Mouse (Mus musculus): ENCODE measurements around the gene Krt13. TPM values are rescaled to one million over a fixed set of nuclear protein-coding genes. Genes with fewer than 3 reads are reported as not detected.

The Krt13 gene
- 0.57 TPM in 1 of 2 replicates, not detected in the other for polyA plus RNA-seq (2015; fragmentation: Nextera tagmentation; extraction: Ambion mirVana)

- Histone ChIP-seq H3K27ac (no peak within 1 kb of the TSS), H3K4me1 (replicated peaks) (no peaks in the 10 kb centered on the region), H3K4me3 (no peak within 1 kb of the TSS), H3K9me3 (no peaks in the 10 kb centered on the region), H3K36me3 (no peaks in the 10 kb centered on the region), H3K4me2 (no peak within 1 kb of the TSS), H3K27me3 (no peaks in the 10 kb centered on the region), H3K9ac (no peak within 1 kb of the TSS)
- 82% methylated on average over 3 of the region's 3 CpGs for WGBS
- ATAC-seq (ENCODE audit: low FRiP score): no peak
Observed at GRCm38 (mm10) chr11:100121466-100121865, at the start of gene Krt13. Gene Krt13 (minus strand): TSS chr11:100121566.

- no peak overlapping the region for H3K9ac ChIP-seq
- peaks cover 6% of the 10 kb centered on the region for H3K4me1 ChIP-seq (replicated peaks)
- no peaks in the 10 kb centered on the region for H3K27me3 ChIP-seq
- no peak overlapping the region for H3K4me2 ChIP-seq
- H3K36me3 ChIP-seq: no peaks in the 10 kb centered on the region
- no peak for ATAC-seq (ENCODE audit: low FRiP score)
- 35% methylated on average over 14 of the region's 14 CpGs for WGBS
- no peak overlapping the region for H3K27ac ChIP-seq
- no peaks in the 10 kb centered on the region for H3K9me3 ChIP-seq
- H3K4me3 ChIP-seq: no peak overlapping the region
Observed at GRCm38 (mm10) chr11:100168765-100169762, 47.7 kb upstream of the Krt13 start.

DNA sequence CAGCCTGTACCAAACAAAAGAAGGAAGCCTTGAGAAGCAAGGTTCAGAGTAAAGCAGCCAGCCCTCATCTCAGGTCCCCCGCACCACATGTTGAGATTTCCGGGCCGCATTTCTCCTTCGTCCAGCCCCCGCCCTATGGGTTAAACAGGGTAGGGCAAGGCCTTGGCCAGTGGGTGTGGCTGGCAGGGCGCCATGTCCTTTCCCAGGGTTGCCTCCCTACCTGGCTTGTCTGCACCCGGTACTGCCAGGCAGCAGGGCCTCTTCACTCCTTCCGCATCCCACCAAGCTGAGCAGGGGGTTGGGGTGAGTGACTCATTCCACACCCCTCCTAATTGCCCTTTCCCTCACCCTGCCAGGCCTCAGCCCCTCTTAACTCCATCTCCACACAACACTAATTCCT lies 46.7 kb upstream of the Krt13 start:
- Histone ChIP-seq H3K27ac (no peak overlapping the region), H3K36me3 (no peaks in the 10 kb centered on the region), H3K4me1 (replicated peaks) (peaks cover 6% of the 10 kb centered on the region), H3K4me3 (no peak overlapping the region), H3K9ac (no peak overlapping the region), H3K9me3 (no peaks in the 10 kb centered on the region), H3K27me3 (no peaks in the 10 kb centered on the region), H3K4me2 (no peak overlapping the region)
- WGBS: 79% methylated on average over 8 of the region's 8 CpGs
- no peak for ATAC-seq (ENCODE audit: low FRiP score)

- H3K4me2 ChIP-seq: no peak overlapping the region
- no peak for ATAC-seq (ENCODE audit: low FRiP score)
- H3K4me1 ChIP-seq (replicated peaks): peaks cover 6% of the 10 kb centered on the region
- WGBS: 61% methylated on average over 7 of the region's 7 CpGs
- no peaks in the 10 kb centered on the region for H3K36me3 ChIP-seq
- H3K9ac ChIP-seq: no peak overlapping the region
- no peaks in the 10 kb centered on the region for H3K27me3 ChIP-seq
- no peak overlapping the region for H3K4me3 ChIP-seq
- H3K27ac ChIP-seq: no peak overlapping the region
- H3K9me3 ChIP-seq: no peaks in the 10 kb centered on the region
Observed at GRCm38 (mm10) chr11:100164392-100164791, 43.0 kb upstream of the Krt13 start.

- no peak for ATAC-seq (ENCODE audit: low FRiP score)
- Histone ChIP-seq H3K4me3 (no peak overlapping the region), H3K4me1 (replicated peaks) (no peaks in the 10 kb centered on the region), H3K27me3 (no peaks in the 10 kb centered on the region), H3K9me3 (no peaks in the 10 kb centered on the region), H3K9ac (no peak overlapping the region), H3K36me3 (no peaks in the 10 kb centered on the region), H3K27ac (no peak overlapping the region), H3K4me2 (no peak overlapping the region)
- WGBS: 72% methylated on average over 6 of the region's 6 CpGs
Observed at GRCm38 (mm10) chr11:100157908-100158477, 36.6 kb upstream of the Krt13 start.

GRCm38 (mm10) chr11:100157331-100157730 lies 36.0 kb upstream of the Krt13 start:
- no peak overlapping the region for H3K27ac ChIP-seq

GRCm38 (mm10) chr11:100155497-100156255 lies 34.3 kb upstream of the Krt13 start:
- Histone ChIP-seq H3K27ac (no peak overlapping the region), H3K36me3 (no peaks in the 10 kb centered on the region), H3K4me3 (no peak overlapping the region), H3K4me2 (no peak overlapping the region), H3K9ac (no peak overlapping the region), H3K27me3 (no peaks in the 10 kb centered on the region), H3K4me1 (replicated peaks) (no peaks in the 10 kb centered on the region), H3K9me3 (no peaks in the 10 kb centered on the region)
- no peak for ATAC-seq (ENCODE audit: low FRiP score)
- 78% methylated on average over 8 of the region's 8 CpGs for WGBS

More at GRCm38 (mm10) chr11:100157331-100157730, 36.0 kb upstream of the Krt13 start:
- H3K9ac ChIP-seq: no peak overlapping the region
- no peak for ATAC-seq (ENCODE audit: low FRiP score)
- no peaks in the 10 kb centered on the region for H3K27me3 ChIP-seq
- H3K4me1 ChIP-seq (replicated peaks): no peaks in the 10 kb centered on the region
- H3K9me3 ChIP-seq: no peaks in the 10 kb centered on the region
- H3K4me3 ChIP-seq: no peak overlapping the region
- no peak overlapping the region for H3K4me2 ChIP-seq
- 86% methylated on average over 3 of the region's 3 CpGs for WGBS
- no peaks in the 10 kb centered on the region for H3K36me3 ChIP-seq

- Histone ChIP-seq H3K9ac (no peak within 1 kb of the TSS), H3K4me2 (no peak within 1 kb of the TSS), H3K4me3 (no peak within 1 kb of the TSS), H3K36me3 (no peaks in the 10 kb centered on the region), H3K27me3 (peaks cover 41% of the 10 kb centered on the region), H3K4me1 (replicated peaks) (peaks cover 11% of the 10 kb centered on the region), H3K9me3 (no peaks in the 10 kb centered on the region), H3K27ac (no peak within 1 kb of the TSS)
- no peak for ATAC-seq (ENCODE audit: low FRiP score)
- 40% methylated on average over 9 of the region's 9 CpGs for WGBS
Observed at GRCm38 (mm10) chr11:100148615-100149330, 27.4 kb upstream of the Krt13 start, which contains the start of gene Krt19. Gene Krt19 (minus strand): TSS chr11:100148665.

DNA sequence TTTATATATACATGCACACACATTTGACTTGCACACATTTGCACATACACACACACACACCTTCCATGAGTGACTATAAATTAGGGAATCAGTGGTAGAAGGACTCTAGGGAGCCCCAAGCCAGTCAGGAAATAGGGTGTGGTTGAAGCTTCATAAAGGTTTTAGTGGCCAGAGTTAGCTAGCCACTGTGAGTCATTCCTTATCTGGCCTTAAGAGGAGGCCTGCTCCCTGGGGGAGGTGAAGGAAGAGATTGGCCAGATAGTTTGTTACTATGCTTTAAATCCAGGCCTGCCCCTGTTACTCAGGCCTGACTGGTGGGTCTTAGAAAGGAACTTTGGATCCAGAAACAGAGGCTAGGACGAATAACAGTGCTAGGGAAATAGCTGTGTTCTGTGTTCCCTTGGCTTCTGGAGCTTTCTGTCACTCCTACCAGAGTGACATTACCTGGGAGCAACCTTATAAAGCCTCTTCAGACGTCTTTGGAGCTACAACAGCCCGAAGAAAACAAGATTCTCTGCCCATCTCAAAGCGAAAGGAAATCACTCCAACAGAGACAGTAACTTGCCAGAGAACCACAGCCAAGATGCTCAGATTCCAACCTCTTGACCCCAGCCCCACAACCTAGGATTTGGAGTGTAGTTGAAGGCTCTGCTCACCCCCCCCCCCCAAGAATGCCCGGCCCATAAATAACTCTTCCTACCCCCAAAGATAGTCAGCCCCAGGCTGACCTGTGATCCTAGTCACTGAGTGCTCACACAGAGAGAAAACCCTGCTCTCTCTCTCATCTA lies 26.4 kb upstream of the Krt13 start:
- H3K36me3 ChIP-seq: no peaks in the 10 kb centered on the region
- no peaks in the 10 kb centered on the region for H3K9me3 ChIP-seq
- H3K4me1 ChIP-seq (replicated peaks): peaks cover 11% of the 10 kb centered on the region
- WGBS: 80% methylated on average over 5 of the region's 5 CpGs
- no peak overlapping the region for H3K9ac ChIP-seq
- ATAC-seq (ENCODE audit: low FRiP score): no peak
- H3K4me3 ChIP-seq: no peak overlapping the region
- H3K4me2 ChIP-seq: no peak overlapping the region
- H3K27me3 ChIP-seq: peaks cover 46% of the 10 kb centered on the region
- H3K27ac ChIP-seq: no peak overlapping the region

DNA sequence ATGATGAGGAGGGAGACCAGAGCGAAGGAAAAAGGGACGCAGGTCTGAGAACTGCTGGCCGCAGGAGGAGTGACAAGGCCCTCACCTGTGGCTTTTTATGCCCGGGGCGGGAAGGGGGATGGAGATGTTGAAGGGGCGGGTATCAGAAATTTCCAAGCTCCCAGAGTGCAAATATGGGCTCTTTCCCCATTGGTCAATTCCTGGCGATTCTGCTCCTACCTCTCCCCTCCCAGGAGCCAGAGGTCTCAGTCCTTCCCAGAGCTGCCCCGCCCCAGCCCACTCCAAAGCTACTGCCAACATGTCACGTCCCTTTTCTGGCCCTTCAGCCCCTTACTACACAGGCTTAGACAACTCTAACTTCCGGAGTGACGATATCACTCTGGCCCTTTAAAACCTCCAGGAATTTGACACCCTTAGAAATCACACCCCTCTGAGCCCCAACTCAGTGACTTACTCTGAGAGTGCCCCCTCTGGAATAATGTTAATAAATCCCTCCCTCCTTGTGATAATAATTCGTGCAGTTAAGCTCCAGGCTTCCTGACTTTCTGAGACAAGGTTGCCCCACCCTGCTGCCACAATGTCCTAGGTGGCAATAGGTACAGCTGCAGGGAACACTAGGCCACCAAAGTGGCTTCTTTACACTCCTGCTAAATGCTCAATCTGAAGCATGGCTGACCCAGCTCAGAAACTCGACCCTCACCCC lies 24.6 kb upstream of the Krt13 start:
- H3K9me3 ChIP-seq: no peaks in the 10 kb centered on the region
- ATAC-seq (ENCODE audit: low FRiP score): no peak

More for the DNA sequence above, 24.6 kb upstream of the Krt13 start:
- H3K27me3 ChIP-seq: peaks cover 50% of the 10 kb centered on the region
- H3K27ac ChIP-seq: no peak overlapping the region
- peak overlapping the region; percentile 51 for H3K4me2 ChIP-seq
- WGBS: 7% methylated on average over 13 of the region's 13 CpGs
- no peaks in the 10 kb centered on the region for H3K36me3 ChIP-seq
- H3K9ac ChIP-seq: no peak overlapping the region
- H3K4me3 ChIP-seq: peak overlapping the region; percentile 27
- H3K4me1 ChIP-seq (replicated peaks): peaks cover 11% of the 10 kb centered on the region

Measured in hindbrain, embryonic 13.5 days (tissue).